Mouse (Mus musculus) lung, embryonic 14.5 days (tissue): ENCODE measurements around the gene Cpne9. TPM values are rescaled to one million over a fixed set of nuclear protein-coding genes. Genes with fewer than 3 reads are reported as not detected.

Experiments
- ATAC-seq: fragments of 200-750 bp; cut with Nextera tagmentation; 2 replicates; pipeline ENCODE4 v1.8.0; 2017; ENCODE audit warnings: mild to moderate bottlenecking, moderate TSS enrichment, moderate library complexity; ENCODE audit not compliant: insufficient read depth
- DNase-seq: peaks from one replicate; pipeline ENCODE4 v3.0.0-alpha.2; 2015
- H3K27ac ChIP-seq: fragments of 300-500 bp; sonication (generic); 2 replicates; pipeline ENCODE4 v1.5.1; 2014; ENCODE audit warnings: low read depth, mild to moderate bottlenecking, moderate library complexity
- H3K27me3 ChIP-seq: fragments of 300-500 bp; sonication (generic); 2 replicates; pipeline ENCODE4 v1.6.1; 2014; ENCODE audit warnings: low read length, control low read depth; ENCODE audit not compliant: insufficient read depth
- H3K36me3 ChIP-seq: fragments of 300-500 bp; sonication (generic); 2 replicates; pipeline ENCODE4 v1.6.1; 2014; ENCODE audit warnings: control low read depth; ENCODE audit not compliant: insufficient read depth
- H3K4me1 ChIP-seq: fragments of 300-500 bp; sonication (generic); 2 replicates; pipeline ENCODE4 v1.6.1; 2014; ENCODE audit warnings: antibody characterized with exemption, control low read depth; ENCODE audit not compliant: insufficient read depth
- H3K4me2 ChIP-seq: fragments of 300-500 bp; sonication (generic); 2 replicates; pipeline ENCODE4 v1.6.1; 2014; ENCODE audit warnings: mild to moderate bottlenecking
- H3K4me3 ChIP-seq: fragments of 300-500 bp; sonication (generic); 2 replicates; pipeline ENCODE4 v1.5.1; 2014; ENCODE audit warnings: low read depth, low read length
- H3K9ac ChIP-seq: fragments of 300-500 bp; sonication (generic); 2 replicates; pipeline ENCODE4 v1.6.1; 2014
- H3K9me3 ChIP-seq: fragments of 300-500 bp; sonication (generic); 2 replicates; pipeline ENCODE4 v1.6.1; 2016; ENCODE audit warnings: low read depth, low read length, control low read depth
- CTCF ChIP-seq: IDR thresholded peaks from 2 replicates; pipeline ENCODE4 v1.5.1; 2016; ENCODE audit warnings: antibody characterized with exemption, low read depth
- WGBS: fragments of 180-500 bp; shearing (Covaris S2); extraction: QIAGEN DNeasy Blood & Tissue Kit; methylation state at CpG from one replicate; pipeline ENCODE4 v1.1.7; 2014; 5-methylcytosine and 5-hydroxymethylcytosine counted together
- polyA plus RNA-seq: library from polyadenylated mRNA; unstranded; fragments of >200 nt; fragmentation: Nextera tagmentation; extraction: Ambion mirVana; gene quantifications from 2 replicates; pipeline ENCODE4 v1.2.1, GENCODE M21; 2014

Gene Cpne9
- polyA plus RNA-seq, 1 experiment from 2014 or later: not detected

GRCm38 (mm10) chr6:113272365-113272764, 9.7 kb upstream of the Cpne9 start:
- H3K4me1 ChIP-seq: no peaks in the 10 kb centered on the region
- no peak overlapping the region for H3K9ac ChIP-seq
- ATAC-seq: no peak
- H3K4me3 ChIP-seq: no peak overlapping the region
- no peak overlapping the region for H3K27ac ChIP-seq
- WGBS: 62% methylated on average over 3 of the region's 3 CpGs
- no peaks in the 10 kb centered on the region for H3K27me3 ChIP-seq
- H3K9me3 ChIP-seq: no peaks in the 10 kb centered on the region
- H3K4me2 ChIP-seq: no peak overlapping the region
- H3K36me3 ChIP-seq: peaks cover 69% of the 10 kb centered on the region
- TF ChIP-seq CTCF: no peak
- no peak for DNase-seq

DNA sequence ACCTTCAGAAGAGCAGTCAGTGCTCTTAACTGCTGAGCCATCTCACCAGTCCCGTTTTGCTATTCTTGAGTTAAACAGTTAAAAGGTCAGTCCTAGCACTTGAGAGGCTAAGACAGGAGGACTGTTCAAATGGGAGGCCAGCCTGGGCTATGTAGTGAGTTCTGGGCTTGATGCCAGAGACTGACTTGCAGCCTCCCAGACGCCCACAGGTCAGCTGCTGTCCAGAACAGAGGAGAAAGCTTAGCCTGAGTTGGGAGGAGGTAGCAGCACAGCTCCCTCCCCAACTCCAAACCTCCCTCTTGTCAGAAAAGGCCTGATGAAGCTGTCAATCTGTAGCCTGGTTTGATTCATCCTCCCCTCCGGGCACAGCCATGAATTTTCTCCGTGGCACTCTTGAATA, 5.3 kb upstream of the Cpne9 start:
- no peak overlapping the region for H3K4me3 ChIP-seq
- H3K9me3 ChIP-seq: no peaks in the 10 kb centered on the region
- no peak overlapping the region for H3K4me2 ChIP-seq
- H3K36me3 ChIP-seq: peaks cover 35% of the 10 kb centered on the region; the same call in 1 of the 2 replicates
- H3K27ac ChIP-seq: no peak overlapping the region
- peaks cover 4% of the 10 kb centered on the region for H3K27me3 ChIP-seq
- 67% methylated on average over 4 of the region's 4 CpGs for WGBS
- TF ChIP-seq CTCF: no peak
- H3K4me1 ChIP-seq: no peaks in the 10 kb centered on the region
- H3K9ac ChIP-seq: no peak overlapping the region
- DNase-seq (peak; percentile 16), ATAC-seq (no peak)

DNA sequence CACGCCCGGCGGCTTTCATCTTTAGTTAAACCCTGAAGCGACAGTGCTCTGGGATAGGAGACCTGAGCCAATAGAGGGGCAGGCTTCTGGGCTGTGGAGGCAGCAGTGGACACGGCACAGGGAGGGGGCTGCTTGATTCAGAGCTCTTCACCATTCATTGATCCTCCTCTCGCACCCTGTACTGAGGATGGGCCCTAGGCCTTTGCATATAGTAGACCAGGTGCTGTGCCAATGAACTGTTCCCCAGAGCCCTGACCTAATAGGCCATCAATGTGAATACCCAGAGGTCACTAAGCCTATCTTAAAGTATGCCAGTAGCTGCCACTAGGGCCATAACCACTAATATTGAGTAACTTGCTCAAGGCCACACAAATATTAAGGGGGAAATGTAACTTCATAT, 431 bp upstream of the Cpne9 start:
- 57% methylated on average over 6 of the region's 6 CpGs for WGBS
- Histone ChIP-seq H3K9ac (no peak overlapping the region), H3K27me3 (peaks cover 35% of the 10 kb centered on the region), H3K4me1 (no peaks in the 10 kb centered on the region), H3K36me3 (peaks cover 6% of the 10 kb centered on the region; the same call in 1 of the 2 replicates), H3K4me3 (no peak overlapping the region), H3K9me3 (no peaks in the 10 kb centered on the region), H3K27ac (no peak overlapping the region), H3K4me2 (no peak overlapping the region)
- DNase-seq: no peak
- peak; percentile 46; the same call in 1 of the 2 replicates for ATAC-seq
- TF ChIP-seq CTCF: no peak

- no peak for TF ChIP-seq CTCF
- peaks cover 35% of the 10 kb centered on the region for H3K27me3 ChIP-seq
- H3K9me3 ChIP-seq: no peaks in the 10 kb centered on the region
- H3K27ac ChIP-seq: no peak overlapping the region
- ATAC-seq (peak; percentile 52), DNase-seq (no peak)
- H3K9ac ChIP-seq: no peak overlapping the region
- peak overlapping the region; percentile 4; the same call in 1 of the 2 replicates for H3K4me3 ChIP-seq
- H3K36me3 ChIP-seq: peaks cover 2% of the 10 kb centered on the region; the same call in 1 of the 2 replicates
- WGBS: under 1% methylated on average over 22 of the region's 22 CpGs
- peak overlapping the region; percentile 29; the same call in 1 of the 2 replicates for H3K4me2 ChIP-seq
- H3K4me1 ChIP-seq: no peaks in the 10 kb centered on the region
These were observed 862 bp downstream of the Cpne9 start for GRCm38 (mm10) chr6:113282969-113283368.

- Histone ChIP-seq H3K27me3 (peaks cover 35% of the 10 kb centered on the region), H3K4me3 (peak overlapping the region; percentile 4; the same call in 1 of the 2 replicates), H3K36me3 (no peaks in the 10 kb centered on the region), H3K27ac (no peak overlapping the region), H3K9me3 (no peaks in the 10 kb centered on the region), H3K9ac (no peak overlapping the region), H3K4me1 (no peaks in the 10 kb centered on the region), H3K4me2 (peak overlapping the region; percentile 29; the same call in 1 of the 2 replicates)
- no peak for TF ChIP-seq CTCF
- no peak for DNase-seq
- WGBS: 4% methylated on average over 6 of the region's 6 CpGs
- ATAC-seq: peak; percentile 30
These were observed 1.4 kb downstream of the Cpne9 start for GRCm38 (mm10) chr6:113283500-113283899.

- ATAC-seq (no peak), DNase-seq (no peak)
- Histone ChIP-seq H3K27ac (no peak overlapping the region), H3K27me3 (peaks cover 35% of the 10 kb centered on the region), H3K9ac (no peak overlapping the region), H3K4me1 (no peaks in the 10 kb centered on the region), H3K9me3 (no peaks in the 10 kb centered on the region), H3K36me3 (no peaks in the 10 kb centered on the region), H3K4me2 (no peak overlapping the region), H3K4me3 (no peak overlapping the region)
- 79% methylated on average over 3 of the region's 3 CpGs for WGBS
- TF ChIP-seq CTCF: no peak
These were observed 2.8 kb downstream of the Cpne9 start for GRCm38 (mm10) chr6:113284931-113285330.

- no peaks in the 10 kb centered on the region for H3K36me3 ChIP-seq
- ATAC-seq: no peak
- no peaks in the 10 kb centered on the region for H3K9me3 ChIP-seq
- no peak overlapping the region for H3K9ac ChIP-seq
- no peak overlapping the region for H3K27ac ChIP-seq
- no peak overlapping the region for H3K4me2 ChIP-seq
- H3K4me1 ChIP-seq: no peaks in the 10 kb centered on the region
- H3K27me3 ChIP-seq: peaks cover 35% of the 10 kb centered on the region
- H3K4me3 ChIP-seq: no peak overlapping the region
- DNase-seq: no peak
- TF ChIP-seq CTCF: no peak
- WGBS: 40% methylated on average over 1 of the region's 1 CpGs
These were observed 4.2 kb downstream of the Cpne9 start for GRCm38 (mm10) chr6:113286316-113286715.

- H3K9me3 ChIP-seq: no peaks in the 10 kb centered on the region
- no peak for TF ChIP-seq CTCF
- DNase-seq: no peak
- no peak for ATAC-seq
- H3K4me1 ChIP-seq: no peaks in the 10 kb centered on the region
- H3K27ac ChIP-seq: no peak overlapping the region
- no peak overlapping the region for H3K4me3 ChIP-seq
- peaks cover 27% of the 10 kb centered on the region for H3K27me3 ChIP-seq
- H3K4me2 ChIP-seq: no peak overlapping the region
- no peak overlapping the region for H3K9ac ChIP-seq
- WGBS: 60% methylated on average over 4 of the region's 4 CpGs
- H3K36me3 ChIP-seq: no peaks in the 10 kb centered on the region
These were observed 5.1 kb downstream of the Cpne9 start for GRCm38 (mm10) chr6:113287236-113287635.
